14 mouse cellular contexts compared by ENCODE assay signal in the genomic region with DNA sequence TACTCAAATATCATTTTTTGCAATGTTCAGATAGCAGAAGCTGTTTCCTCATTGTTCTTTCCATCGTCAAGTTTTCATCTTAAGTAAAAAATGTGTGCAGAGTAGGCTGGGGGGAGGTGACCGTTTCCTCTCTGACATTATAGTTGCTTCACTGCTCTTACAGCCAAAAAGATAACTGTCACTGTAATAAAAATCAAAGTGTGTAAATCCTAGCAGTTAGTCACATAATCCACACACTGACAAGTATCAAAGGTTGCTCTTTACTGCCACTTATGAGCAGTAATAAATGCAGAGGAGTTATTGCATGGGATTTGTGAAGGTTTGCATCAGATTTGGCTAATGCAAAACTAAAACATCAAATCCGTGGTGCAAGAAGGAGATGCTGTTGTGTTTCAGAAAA.
DNase-seq lines count a peak whose midpoint lies in the region; ATAC-seq and TF ChIP-seq lines count a peak whose summit lies in the region.
"Had no signal": no experiment of that assay in that cellular context is flagged by ENCODE, and none has a peak within 500 bp of the region (broad histone marks: within the 10 kb centered on the region; RNA-seq: fewer than 3 reads in every experiment).

No protein-coding gene starts in this region.

- H3K27ac ChIP-seq in layer of hippocampus, adult 2 months: peak overlapping the region; percentile 68
- peak overlapping the region; percentile 19 for H3K27ac ChIP-seq in hindbrain, embryonic 16.5 days (ENCODE audit: low read depth, low read length)
- H3K27ac ChIP-seq in midbrain, embryonic 16.5 days (ENCODE audit: low read length): peak overlapping the region; percentile 57
- H3K27ac ChIP-seq in embryonic facial prominence, embryonic 10.5 days (replicated peaks): no peak overlapping the region
- H3K27ac ChIP-seq: lung, embryonic 15.5 days had no signal

- no peaks in the 10 kb centered on the region for H3K9me3 ChIP-seq in hindbrain, embryonic 16.5 days (ENCODE audit: control insufficient read depth, low read length)
- H3K9me3 ChIP-seq in midbrain, embryonic 16.5 days (replicated peaks; ENCODE audit: control insufficient read depth, low read length, poor library complexity, severe bottlenecking): no peaks in the 10 kb centered on the region
- no peaks in the 10 kb centered on the region for H3K9me3 ChIP-seq in embryonic facial prominence, embryonic 10.5 days
- H3K9me3 ChIP-seq: lung, embryonic 15.5 days had no signal

- no peak overlapping the region for H3K4me2 ChIP-seq in hindbrain, embryonic 16.5 days (ENCODE audit: low read length)
- no peak overlapping the region for H3K4me2 ChIP-seq in midbrain, embryonic 16.5 days (ENCODE audit: low read length)
- H3K4me2 ChIP-seq: liver, embryonic 11.5 days; lung, embryonic 15.5 days had no signal

- TF ChIP-seq CTCF in layer of hippocampus, adult 2 months (conservative IDR thresholded peaks at IDR 0.05): no peak

- H3K4me3 ChIP-seq in layer of hippocampus, adult 2 months: no peak overlapping the region
- no peak overlapping the region for H3K4me3 ChIP-seq in hindbrain, embryonic 16.5 days (ENCODE audit: low read length)
- no peak overlapping the region for H3K4me3 ChIP-seq in midbrain, embryonic 16.5 days (ENCODE audit: low read depth, low read length)
- no peak overlapping the region for H3K4me3 ChIP-seq in embryonic facial prominence, embryonic 10.5 days
- H3K4me3 ChIP-seq: lung, embryonic 15.5 days had no signal

- 42% methylated on average over 3 of the region's 3 CpGs for WGBS in hindbrain, embryonic 16.5 days
- WGBS in midbrain, embryonic 16.5 days: 32% methylated on average over 3 of the region's 3 CpGs
- 75% methylated on average over 3 of the region's 3 CpGs for WGBS in embryonic facial prominence, embryonic 10.5 days

- no peak overlapping the region for H3K9ac ChIP-seq in hindbrain, embryonic 16.5 days (ENCODE audit: low read depth, low read length)
- H3K9ac ChIP-seq in midbrain, embryonic 16.5 days (ENCODE audit: low read depth, low read length): no peak overlapping the region
- H3K9ac ChIP-seq: lung, embryonic 15.5 days had no signal

- ATAC-seq in hindbrain, embryonic 16.5 days: no peak
- ATAC-seq in midbrain, embryonic 16.5 days: no peak

- H3K36me3 ChIP-seq in hindbrain, embryonic 16.5 days (ENCODE audit: control insufficient read depth, insufficient read depth, low read length): no peaks in the 10 kb centered on the region
- no peaks in the 10 kb centered on the region for H3K36me3 ChIP-seq in midbrain, embryonic 16.5 days (ENCODE audit: control insufficient read depth, insufficient read depth, low read length)
- H3K36me3 ChIP-seq in embryonic facial prominence, embryonic 10.5 days (replicated peaks): no peaks in the 10 kb centered on the region
- H3K36me3 ChIP-seq: lung, embryonic 15.5 days had no signal

- no peaks in the 10 kb centered on the region for H3K27me3 ChIP-seq in hindbrain, embryonic 16.5 days (replicated peaks; ENCODE audit: control insufficient read depth, insufficient read depth, low read length)
- no peaks in the 10 kb centered on the region for H3K27me3 ChIP-seq in midbrain, embryonic 16.5 days (ENCODE audit: control insufficient read depth, insufficient read depth, low read depth, low read length)
- no peaks in the 10 kb centered on the region for H3K27me3 ChIP-seq in embryonic facial prominence, embryonic 10.5 days (replicated peaks; ENCODE audit: low read depth, poor library complexity, severe bottlenecking)
- H3K27me3 ChIP-seq: lung, embryonic 15.5 days had no signal

- DNase-seq in layer of hippocampus, adult 2 months (ENCODE audit: low spot score in 2 of 2): no peak
- DNase-seq in layer of hippocampus, adult 18-20 months (ENCODE audit: low spot score in 2 of 2): no peak
- peak; percentile 40 for DNase-seq in brain, adult 2 months (ENCODE audit: low read depth, low spot score)
- no peak for DNase-seq in embryonic facial prominence, embryonic 10.5 days (ENCODE audit: low spot score)
- no peak for DNase-seq in thymus, postnatal 0 days (ENCODE audit: low spot score)
- DNase-seq in kidney, postnatal 25 days: no peak
- DNase-seq: adrenal gland, postnatal 25 days; heart, adult 11 months; kidney, postnatal 14 days; thymus, adult 18-20 months had no signal

- H3K4me1 ChIP-seq in hindbrain, embryonic 16.5 days (ENCODE audit: control insufficient read depth, insufficient read depth, low read depth, low read length): peaks cover 10% of the 10 kb centered on the region
- peaks cover 12% of the 10 kb centered on the region for H3K4me1 ChIP-seq in midbrain, embryonic 16.5 days (ENCODE audit: control insufficient read depth, insufficient read depth, low read length)
- no peaks in the 10 kb centered on the region for H3K4me1 ChIP-seq in embryonic facial prominence, embryonic 10.5 days
- H3K4me1 ChIP-seq: lung, embryonic 15.5 days had no signal
